Mouse (Mus musculus): ENCODE data around the gene Tagln2. TPM values are rescaled to one million over a fixed set of nuclear protein-coding genes. Genes with fewer than 3 reads are reported as not detected.

Gene Tagln2
- total RNA-seq, 2 experiments from 2014 or later, result 9.3 to 12.4 TPM

GRCm38 (mm10) chr1:172463387-172464333, 36.2 kb upstream of the Tagln2 start:
- no peak for DNase-seq (ENCODE audit: extremely low spot score in 1 of 2, low spot score in 2 of 2)
- intact Hi-C loops (cut with DNase I), result no loop called here
- no peak overlapping the region for H3K27ac ChIP-seq
- no peak for TF ChIP-seq CTCF (IDR thresholded peaks at IDR 0.05)
- no peak overlapping the region for H3K4me3 ChIP-seq

- H3K4me3 ChIP-seq, result no peak overlapping the region
- H3K27ac ChIP-seq, result no peak overlapping the region
- DNase-seq (ENCODE audit: extremely low spot score in 1 of 2, low spot score in 2 of 2), result no peak
- intact Hi-C loops (cut with DNase I), result no loop called here
- TF ChIP-seq CTCF (IDR thresholded peaks at IDR 0.05), result no peak
These were observed 31.5 kb upstream of the Tagln2 start for GRCm38 (mm10) chr1:172468301-172468877.

GRCm38 (mm10) chr1:172469373-172469772, 30.5 kb upstream of the Tagln2 start:
- Histone ChIP-seq H3K27ac (no peak overlapping the region), H3K4me3 (no peak overlapping the region)
- DNase-seq (ENCODE audit: extremely low spot score in 1 of 2, low spot score in 2 of 2), result no peak
- TF ChIP-seq CTCF (IDR thresholded peaks at IDR 0.05), result no peak
- intact Hi-C loops (cut with DNase I), result no loop called here

DNA sequence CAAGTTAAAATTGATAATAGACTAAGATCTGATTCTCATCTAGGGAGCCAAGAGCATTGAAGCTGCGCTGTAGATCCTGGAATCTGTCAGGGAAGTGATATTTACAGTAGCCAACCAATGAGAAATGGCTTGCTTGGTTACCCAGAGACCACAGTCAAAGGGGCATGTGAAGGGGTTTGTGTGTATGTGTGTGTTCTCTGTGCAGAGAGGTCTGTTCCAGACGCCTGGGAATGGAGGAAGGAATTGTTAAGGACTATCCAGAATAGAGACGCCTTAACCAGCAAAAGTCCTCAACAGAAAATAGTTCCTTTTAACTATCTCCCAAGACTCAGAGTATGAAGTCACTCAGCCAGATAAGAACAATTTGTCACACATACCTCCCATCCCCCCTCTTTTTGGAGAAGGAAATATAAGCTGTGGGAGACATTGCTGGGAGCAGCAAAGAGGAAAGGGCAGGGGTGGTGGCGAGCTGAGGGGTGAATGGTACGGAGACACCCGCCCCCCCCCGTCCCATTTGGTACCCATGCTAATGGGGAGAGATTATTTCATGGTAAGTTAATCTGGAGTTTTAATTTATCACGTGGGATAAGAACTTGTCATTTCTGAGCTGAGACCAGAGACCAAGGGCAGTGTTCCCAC, 29.9 kb upstream of the Tagln2 start:
- no peak overlapping the region for H3K4me3 ChIP-seq
- intact Hi-C loops (cut with DNase I), result no loop called here
- no peak for DNase-seq (ENCODE audit: extremely low spot score in 1 of 2, low spot score in 2 of 2)
- TF ChIP-seq CTCF (IDR thresholded peaks at IDR 0.05), result no peak
- no peak overlapping the region for H3K27ac ChIP-seq

- no peak for DNase-seq (ENCODE audit: extremely low spot score in 1 of 2, low spot score in 2 of 2)
- no peak for TF ChIP-seq CTCF (IDR thresholded peaks at IDR 0.05)
- no peak overlapping the region for H3K27ac ChIP-seq
- intact Hi-C loops (cut with DNase I), result no loop called here
- H3K4me3 ChIP-seq, result no peak overlapping the region
These were observed 26.9 kb upstream of the Tagln2 start for GRCm38 (mm10) chr1:172472909-172473308.

- TF ChIP-seq CTCF (IDR thresholded peaks at IDR 0.05), result no peak
- H3K4me3 ChIP-seq, result no peak overlapping the region
- DNase-seq (ENCODE audit: extremely low spot score in 1 of 2, low spot score in 2 of 2), result no peak
- intact Hi-C loops (cut with DNase I), result no loop called here
- no peak overlapping the region for H3K27ac ChIP-seq
These were observed 25.7 kb upstream of the Tagln2 start for GRCm38 (mm10) chr1:172474196-172474595.

GRCm38 (mm10) chr1:172475054-172475741, 24.6 kb upstream of the Tagln2 start, which contains the start of gene Slamf9:
Gene Slamf9 (plus strand): TSS chr1:172475358.
- H3K4me3 ChIP-seq, result no peak within 1 kb of the TSS
- intact Hi-C loops (cut with DNase I), result no loop called here
- no peak for TF ChIP-seq CTCF (IDR thresholded peaks at IDR 0.05)
- DNase-seq (ENCODE audit: extremely low spot score in 1 of 2, low spot score in 2 of 2), result no peak
- H3K27ac ChIP-seq, result no peak within 1 kb of the TSS

- no peak for TF ChIP-seq CTCF (IDR thresholded peaks at IDR 0.05)
- intact Hi-C loops (cut with DNase I), result no loop called here
- H3K4me3 ChIP-seq, result no peak overlapping the region
- no peak overlapping the region for H3K27ac ChIP-seq
- DNase-seq (ENCODE audit: extremely low spot score in 1 of 2, low spot score in 2 of 2), result no peak
These were observed 21.8 kb upstream of the Tagln2 start for GRCm38 (mm10) chr1:172478020-172478419.

DNA sequence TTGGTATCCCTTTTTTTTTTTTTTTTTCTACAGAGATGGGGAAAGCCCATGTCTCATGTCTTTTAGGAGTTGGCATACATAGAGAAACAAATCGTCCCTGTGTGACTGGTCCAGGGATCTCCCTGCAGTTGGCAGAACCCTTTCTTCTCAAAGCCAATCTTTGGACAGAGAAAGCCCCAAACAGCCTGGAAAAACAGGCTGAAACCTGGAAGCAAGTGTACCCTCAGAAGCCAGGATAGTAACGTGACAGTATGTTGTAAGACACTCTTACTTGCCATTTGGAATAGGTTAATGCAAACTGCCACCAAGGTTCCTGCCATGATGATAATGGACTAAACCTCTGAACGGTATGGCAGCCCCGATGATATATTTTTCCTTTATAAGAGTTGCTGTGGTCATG, 19.5 kb upstream of the Tagln2 start:
- intact Hi-C loops (cut with DNase I), result no loop called here
- H3K4me3 ChIP-seq, result no peak overlapping the region
- no peak for TF ChIP-seq CTCF (IDR thresholded peaks at IDR 0.05)
- H3K27ac ChIP-seq, result no peak overlapping the region
- no peak for DNase-seq (ENCODE audit: extremely low spot score in 1 of 2, low spot score in 2 of 2)

GRCm38 (mm10) chr1:172481111-172481510, 18.7 kb upstream of the Tagln2 start:
- no peak overlapping the region for H3K27ac ChIP-seq
- H3K4me3 ChIP-seq, result no peak overlapping the region
- no peak for TF ChIP-seq CTCF (IDR thresholded peaks at IDR 0.05)
- no peak for DNase-seq (ENCODE audit: extremely low spot score in 1 of 2, low spot score in 2 of 2)
- intact Hi-C loops (cut with DNase I), result no loop called here

- no peak within 1 kb of the TSS for H3K27ac ChIP-seq
These were observed 18.1 kb upstream of the Tagln2 start, which contains the start of gene Igsf9 for GRCm38 (mm10) chr1:172481540-172482280. Gene Igsf9 (plus strand): TSS chr1:172481788.

More at GRCm38 (mm10) chr1:172481540-172482280, 18.1 kb upstream of the Tagln2 start, which contains the start of gene Igsf9:
- H3K4me3 ChIP-seq, result peak within 1 kb of the TSS; percentile 56
- intact Hi-C loops (cut with DNase I), result no loop called here
- peak; percentile 91 to 94 for DNase-seq (ENCODE audit: extremely low spot score in 1 of 2, low spot score in 2 of 2)
- peak; percentile 57 for TF ChIP-seq CTCF (IDR thresholded peaks at IDR 0.05)

All from left cerebral cortex, adult 2 months (tissue).